Mouse (Mus musculus) embryonic facial prominence, embryonic 14.5 days (tissue): ENCODE data around the gene Mcfd2. TPM values are rescaled to one million over a fixed set of nuclear protein-coding genes. Genes with fewer than 3 reads are reported as not detected.

Experiments used
- ATAC-seq: fragments of 200-750 bp; cut with Nextera tagmentation; 2 replicates; pipeline ENCODE4 v1.8.0; 2017; ENCODE audit warnings: low read depth, moderate number of reproducible peaks, moderate TSS enrichment
- DNase-seq: peaks from one replicate; pipeline ENCODE4 v3.0.0-alpha.2; 2015; ENCODE audit warnings: low spot score
- H3K27ac ChIP-seq: fragments of 300-500 bp; sonication (generic); replicated peaks from 2 replicates; pipeline ENCODE4 v1.5.1; 2014; ENCODE audit warnings: low read depth, mild to moderate bottlenecking, low read length, moderate library complexity
- H3K27me3 ChIP-seq: fragments of 300-500 bp; sonication (generic); replicated peaks from 2 replicates; pipeline ENCODE4 v1.6.1; 2014; ENCODE audit warnings: low read length; ENCODE audit not compliant: control insufficient read depth, insufficient read depth
- H3K36me3 ChIP-seq: fragments of 300-500 bp; sonication (generic); 2 replicates; pipeline ENCODE4 v1.6.1; 2014; ENCODE audit warnings: low read length, mixed read lengths; ENCODE audit not compliant: control insufficient read depth, insufficient read depth
- H3K4me1 ChIP-seq: fragments of 300-500 bp; sonication (generic); 2 replicates; pipeline ENCODE4 v1.6.1; 2014; ENCODE audit warnings: antibody characterized with exemption, low read length; ENCODE audit not compliant: control insufficient read depth, insufficient read depth
- H3K4me2 ChIP-seq: fragments of 300-500 bp; sonication (generic); 2 replicates; pipeline ENCODE4 v1.6.1; 2014; ENCODE audit warnings: low read depth, mild to moderate bottlenecking, low read length, moderate library complexity, mixed read lengths
- H3K4me3 ChIP-seq: fragments of 300-500 bp; sonication (generic); 2 replicates; pipeline ENCODE4 v1.5.1; 2014; ENCODE audit warnings: low read depth, mild to moderate bottlenecking, low read length
- H3K9ac ChIP-seq: fragments of 300-500 bp; sonication (generic); 2 replicates; pipeline ENCODE4 v1.6.1; 2014; ENCODE audit warnings: low read depth, mild to moderate bottlenecking, low read length, moderate library complexity, mixed read lengths
- H3K9me3 ChIP-seq: fragments of 300-500 bp; sonication (generic); 2 replicates; pipeline ENCODE4 v1.6.1; 2016; ENCODE audit warnings: low read length; ENCODE audit not compliant: control insufficient read depth
- WGBS: fragments of 180-500 bp; shearing (Covaris S2); extraction: QIAGEN DNeasy Blood & Tissue Kit; methylation state at CpG from one replicate; pipeline ENCODE4 v1.1.7; 2014; 5-methylcytosine and 5-hydroxymethylcytosine counted together
- polyA plus RNA-seq: library from polyadenylated mRNA; unstranded; fragments of >200 nt; fragmentation: Nextera tagmentation; extraction: Ambion mirVana; gene quantifications from 2 replicates; pipeline ENCODE4 v1.2.1, GENCODE M21; 2014

The Mcfd2 gene
- polyA plus RNA-seq, 1 experiment from 2014 or later, result 113 TPM

DNA sequence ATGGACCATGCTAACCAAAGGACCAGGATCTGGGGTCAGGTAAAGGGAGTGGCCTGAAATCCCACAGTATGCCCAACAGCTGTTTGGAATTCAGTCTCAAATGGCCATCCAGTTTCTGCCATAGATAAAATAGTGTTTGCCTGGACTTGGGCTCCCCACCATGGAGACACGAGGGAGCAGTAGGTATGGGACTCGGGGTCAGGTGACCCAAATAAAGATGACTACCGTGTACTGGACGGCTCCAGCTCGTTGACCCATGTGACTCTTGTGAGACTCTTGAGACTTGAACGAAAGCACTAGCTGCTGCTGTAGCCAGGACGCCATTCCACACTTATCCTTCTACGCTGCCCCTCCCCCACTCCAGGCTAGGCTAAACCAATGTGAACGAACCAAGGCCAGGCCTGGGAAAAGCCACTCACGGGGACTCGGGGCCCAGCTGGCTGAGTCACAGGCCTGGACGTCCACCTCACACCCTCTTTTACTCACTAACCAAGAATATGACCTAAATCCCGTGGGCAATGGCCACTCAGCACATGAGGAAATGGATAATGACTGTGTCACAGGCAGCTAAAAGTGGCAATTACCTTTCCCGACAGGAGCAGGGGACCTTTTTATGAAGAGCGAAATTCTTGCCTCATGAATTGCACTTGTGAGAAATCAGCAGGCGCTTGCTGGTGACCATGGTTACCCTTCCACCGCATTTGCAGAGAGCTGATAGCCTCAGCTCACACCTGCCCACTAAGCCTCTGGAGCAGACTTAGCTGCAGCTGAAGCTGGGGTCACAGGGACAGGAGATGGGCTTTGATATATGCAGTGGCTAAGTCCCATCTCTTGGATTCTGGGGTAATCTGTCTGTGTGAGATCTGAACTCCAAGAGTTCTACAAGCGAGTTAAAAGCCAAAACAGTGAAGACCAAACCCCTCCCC is 28.7 kb downstream of the Mcfd2 start:
- H3K4me3 ChIP-seq, result no peak overlapping the region
- no peak overlapping the region for H3K4me2 ChIP-seq
- ATAC-seq, result no peak; the same call in 1 of the 2 replicates
- H3K27me3 ChIP-seq, result no peaks in the 10 kb centered on the region
- H3K4me1 ChIP-seq, result no peaks in the 10 kb centered on the region; the same call in 1 of the 2 replicates
- no peaks in the 10 kb centered on the region for H3K36me3 ChIP-seq
- H3K27ac ChIP-seq, result no peak overlapping the region
- WGBS, result 51% methylated on average over 18 of the region's 18 CpGs
- H3K9ac ChIP-seq, result no peak overlapping the region; the same call in 1 of the 2 replicates
- DNase-seq, result no peak
- H3K9me3 ChIP-seq, result peaks cover 8% of the 10 kb centered on the region; the same call in 1 of the 2 replicates

DNA sequence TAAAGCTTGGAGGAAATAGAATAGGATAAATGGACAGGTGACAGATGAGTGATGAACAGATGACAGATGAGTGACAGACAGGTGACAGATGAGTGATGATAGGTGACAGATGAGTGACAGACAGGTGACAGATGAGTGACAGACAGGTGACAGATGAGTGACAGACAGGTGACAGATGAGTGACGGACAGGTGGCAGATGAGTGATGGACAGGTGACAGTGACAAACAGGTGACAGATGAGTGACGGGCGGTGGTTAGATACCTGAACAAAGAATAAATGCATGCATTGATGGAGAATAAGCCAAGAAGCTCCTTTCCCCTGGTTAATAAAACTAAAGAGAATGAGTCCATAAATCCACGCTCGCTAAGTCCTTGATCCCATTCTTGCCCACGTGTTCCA is 30.7 kb downstream of the Mcfd2 start:
- H3K27ac ChIP-seq, result no peak overlapping the region
- H3K36me3 ChIP-seq, result no peaks in the 10 kb centered on the region
- WGBS, result 97% methylated on average over 6 of the region's 6 CpGs
- no peaks in the 10 kb centered on the region; the same call in 1 of the 2 replicates for H3K4me1 ChIP-seq
- H3K27me3 ChIP-seq, result no peaks in the 10 kb centered on the region
- H3K4me2 ChIP-seq, result no peak overlapping the region
- H3K9me3 ChIP-seq, result no peaks in the 10 kb centered on the region
- H3K4me3 ChIP-seq, result no peak overlapping the region
- ATAC-seq (no peak), DNase-seq (no peak)
- no peak overlapping the region for H3K9ac ChIP-seq

- Histone ChIP-seq H3K4me2 (no peak overlapping the region), H3K4me1 (peaks cover 13% of the 10 kb centered on the region), H3K9ac (no peak overlapping the region), H3K27me3 (no peaks in the 10 kb centered on the region), H3K36me3 (no peaks in the 10 kb centered on the region), H3K27ac (no peak overlapping the region), H3K9me3 (0 out of 2 replicates have a peak, but pooled peaks cover 5% of the 10 kb centered on the region), H3K4me3 (no peak overlapping the region)
- DNase-seq (no peak), ATAC-seq (no peak)
- WGBS, result 69% methylated on average over 4 of the region's 4 CpGs
Observed at GRCm38 (mm10) chr17:87227878-87228277, 37.9 kb downstream of the Mcfd2 start.

DNA sequence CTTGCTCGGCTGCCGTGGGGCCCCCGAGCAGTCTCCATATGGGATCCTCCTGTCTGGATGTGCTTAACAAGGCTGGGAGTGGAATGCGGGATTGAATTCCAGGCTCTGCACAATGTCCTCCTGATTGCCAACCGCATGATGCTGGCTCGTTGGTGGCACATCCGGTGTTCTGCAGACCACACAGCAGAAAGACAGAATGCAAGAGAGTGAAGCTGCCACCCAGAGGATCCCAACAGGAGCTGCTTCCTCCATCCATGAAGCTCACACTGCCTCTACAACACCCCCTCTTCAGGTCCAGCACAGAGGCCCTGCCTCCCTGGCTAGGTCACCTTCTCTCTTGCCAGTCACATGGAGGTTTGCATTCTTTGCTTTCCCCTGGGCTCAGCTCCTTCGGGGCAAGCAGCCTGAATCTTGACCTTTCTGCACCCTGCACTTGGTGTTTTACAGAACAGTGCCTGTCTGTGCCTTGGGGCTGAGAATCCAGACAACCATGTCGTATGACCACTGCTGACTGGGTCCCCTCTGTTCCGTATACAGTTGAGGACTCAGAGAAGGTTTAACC is 39.6 kb downstream of the Mcfd2 start:
- H3K4me2 ChIP-seq, result no peak overlapping the region
- H3K27ac ChIP-seq, result no peak overlapping the region
- H3K4me1 ChIP-seq, result peaks cover 13% of the 10 kb centered on the region
- WGBS, result 36% methylated on average over 10 of the region's 10 CpGs
- H3K36me3 ChIP-seq, result no peaks in the 10 kb centered on the region
- H3K27me3 ChIP-seq, result no peaks in the 10 kb centered on the region
- no peak overlapping the region for H3K9ac ChIP-seq
- DNase-seq (peak; percentile 75), ATAC-seq (peak; percentile 60; the same call in 1 of the 2 replicates)
- no peak overlapping the region for H3K4me3 ChIP-seq
- 0 out of 2 replicates have a peak, but pooled peaks cover 5% of the 10 kb centered on the region for H3K9me3 ChIP-seq

- no peak overlapping the region for H3K9ac ChIP-seq
- no peak for ATAC-seq
- WGBS, result 95% methylated on average over 9 of the region's 9 CpGs
- DNase-seq, result no peak
- H3K36me3 ChIP-seq, result no peaks in the 10 kb centered on the region
- no peak overlapping the region for H3K4me2 ChIP-seq
- H3K27ac ChIP-seq, result no peak overlapping the region
- H3K27me3 ChIP-seq, result no peaks in the 10 kb centered on the region
- peaks cover 13% of the 10 kb centered on the region for H3K4me1 ChIP-seq
- H3K4me3 ChIP-seq, result no peak overlapping the region
- H3K9me3 ChIP-seq, result 0 out of 2 replicates have a peak, but pooled peaks cover 5% of the 10 kb centered on the region
Observed at GRCm38 (mm10) chr17:87225384-87225783, 40.4 kb downstream of the Mcfd2 start.

DNA sequence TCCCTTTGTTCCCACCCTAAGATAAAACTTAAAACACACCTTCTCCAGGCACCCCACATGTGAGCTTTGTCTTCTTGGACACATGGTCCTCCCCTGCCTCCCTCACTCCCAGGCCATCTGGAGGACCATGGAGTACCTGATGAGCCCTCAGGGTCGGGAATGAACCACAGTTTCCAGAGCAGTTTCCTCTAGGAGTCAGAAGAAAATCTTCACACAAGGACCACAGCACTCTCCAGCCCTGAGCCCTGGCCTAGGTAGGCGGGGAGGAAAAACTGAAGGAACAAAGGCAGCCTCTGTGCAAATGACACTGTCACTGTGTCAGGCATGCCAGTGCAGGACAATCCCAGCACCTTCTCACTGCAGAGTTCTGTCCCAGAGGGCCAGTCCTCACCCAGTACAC is 41.3 kb downstream of the Mcfd2 start:
- H3K27ac ChIP-seq, result no peak overlapping the region
- no peak overlapping the region for H3K4me3 ChIP-seq
- DNase-seq, result no peak
- ATAC-seq, result no peak
- H3K9me3 ChIP-seq, result 0 out of 2 replicates have a peak, but pooled peaks cover under 1% of the 10 kb centered on the region
- H3K4me1 ChIP-seq, result peaks cover 13% of the 10 kb centered on the region
- WGBS, result 57% methylated on average over 2 of the region's 2 CpGs
- H3K4me2 ChIP-seq, result no peak overlapping the region
- H3K9ac ChIP-seq, result no peak overlapping the region
- H3K36me3 ChIP-seq, result no peaks in the 10 kb centered on the region
- no peaks in the 10 kb centered on the region for H3K27me3 ChIP-seq

DNA sequence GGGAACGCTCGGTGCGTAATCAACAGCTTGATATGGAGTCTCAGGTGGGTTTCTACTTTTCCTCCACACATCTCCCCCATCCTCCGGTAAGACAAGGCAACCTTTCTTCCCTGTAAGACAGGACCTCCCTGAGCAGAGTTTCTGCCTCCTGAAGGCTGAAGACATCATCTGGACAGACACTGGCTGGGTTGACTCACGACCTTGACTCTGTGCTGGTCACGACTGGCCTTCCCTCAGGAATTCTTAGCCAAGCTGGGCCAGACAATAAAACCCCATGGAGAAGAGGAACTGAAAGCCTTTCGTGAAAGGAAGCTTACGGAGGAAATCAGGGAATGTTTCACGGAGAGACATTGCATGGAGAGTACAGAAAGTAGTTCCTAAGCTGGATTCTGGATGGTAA is 46.3 kb downstream of the Mcfd2 start:
- Histone ChIP-seq H3K27ac (no peak overlapping the region), H3K27me3 (no peaks in the 10 kb centered on the region), H3K36me3 (no peaks in the 10 kb centered on the region), H3K9ac (no peak overlapping the region), H3K4me1 (no peaks in the 10 kb centered on the region), H3K4me2 (no peak overlapping the region), H3K9me3 (no peaks in the 10 kb centered on the region), H3K4me3 (no peak overlapping the region)
- DNase-seq (no peak), ATAC-seq (no peak)
- WGBS, result 78% methylated on average over 9 of the region's 9 CpGs

DNA sequence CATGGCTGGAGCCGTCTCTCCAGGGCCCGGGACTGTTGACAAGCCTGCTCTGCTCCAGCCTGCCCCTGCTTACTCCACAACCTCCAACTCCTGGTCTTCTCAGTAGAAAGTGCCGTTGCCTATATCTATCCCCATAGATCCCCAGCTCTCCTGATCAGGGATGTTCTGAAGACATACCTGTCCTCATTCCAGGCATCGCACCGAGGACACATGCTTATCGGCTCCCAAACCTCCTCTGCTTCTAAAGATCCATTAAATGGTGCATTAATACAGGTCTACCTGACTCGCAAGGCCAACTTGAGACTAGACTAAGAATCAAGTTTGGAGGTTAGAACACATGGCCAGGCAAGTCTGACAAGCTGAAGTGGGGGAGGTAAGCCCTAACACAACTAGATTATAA is 51.2 kb downstream of the Mcfd2 start:
- Histone ChIP-seq H3K27ac (no peak overlapping the region), H3K27me3 (no peaks in the 10 kb centered on the region), H3K4me1 (no peaks in the 10 kb centered on the region), H3K9me3 (no peaks in the 10 kb centered on the region), H3K4me3 (no peak overlapping the region), H3K9ac (no peak overlapping the region), H3K4me2 (no peak overlapping the region), H3K36me3 (no peaks in the 10 kb centered on the region)
- no peak for ATAC-seq
- no peak for DNase-seq
- WGBS, result 92% methylated on average over 7 of the region's 7 CpGs
